Mouse (Mus musculus) midbrain, postnatal 0 days (tissue): Measurements from ENCODE around the gene Wbp4. TPM values are rescaled to one million over a fixed set of nuclear protein-coding genes. Genes with fewer than 3 reads are reported as not detected.
"Not testable (repeated sequence)": the region's sequence is repeated elsewhere in the genome, so short reads cannot be mapped to it uniquely, and the experiment has no call there.

Experiments
- ATAC-seq: fragments of 200-750 bp; cut with Nextera tagmentation; 2 replicates; pipeline ENCODE4 v1.8.0; 2017; ENCODE audit warnings: moderate number of reproducible peaks, mild to moderate bottlenecking, moderate TSS enrichment, moderate library complexity; ENCODE audit not compliant: low FRiP score
- DNase-seq: peaks from one replicate; pipeline ENCODE4 v3.0.0-alpha.2; 2015; ENCODE audit warnings: low spot score
- H3K27ac ChIP-seq: fragments of 300-500 bp; sonication (generic); 2 replicates; pipeline ENCODE4 v1.5.1; 2014; ENCODE audit warnings: low read depth, mild to moderate bottlenecking, low read length, mixed read lengths
- H3K27me3 ChIP-seq: fragments of 300-500 bp; sonication (generic); 2 replicates; pipeline ENCODE4 v1.6.1; 2014; ENCODE audit warnings: low read length, control low read depth, mixed read lengths; ENCODE audit not compliant: insufficient read depth
- H3K36me3 ChIP-seq: fragments of 300-500 bp; sonication (generic); 2 replicates; pipeline ENCODE4 v1.6.1; 2014; ENCODE audit warnings: low read length, control low read depth, mixed read lengths; ENCODE audit not compliant: insufficient read depth
- H3K4me1 ChIP-seq: fragments of 300-500 bp; sonication (generic); 2 replicates; pipeline ENCODE4 v1.6.1; 2014; ENCODE audit warnings: mild to moderate bottlenecking, control low read depth, antibody characterized with exemption, low read length, mixed read lengths; ENCODE audit not compliant: insufficient read depth
- H3K4me2 ChIP-seq: fragments of 300-500 bp; sonication (generic); 2 replicates; pipeline ENCODE4 v1.6.1; 2014; ENCODE audit warnings: low read depth, mild to moderate bottlenecking, low read length, mixed read lengths; ENCODE audit not compliant: poor library complexity, severe bottlenecking
- H3K4me3 ChIP-seq: fragments of 300-500 bp; sonication (generic); 2 replicates; pipeline ENCODE4 v1.5.1; 2014; ENCODE audit warnings: low read depth, mild to moderate bottlenecking, low read length, moderate library complexity
- H3K9ac ChIP-seq: fragments of 300-500 bp; sonication (generic); replicated peaks from 2 replicates; pipeline ENCODE4 v1.6.1; 2014; ENCODE audit warnings: mild to moderate bottlenecking, low read length, moderate library complexity, mixed read lengths; ENCODE audit not compliant: poor library complexity, severe bottlenecking
- H3K9me3 ChIP-seq: fragments of 300-500 bp; sonication (generic); 2 replicates; pipeline ENCODE4 v1.6.1; 2016; ENCODE audit warnings: low read length, control low read depth
- CTCF ChIP-seq: IDR thresholded peaks from 2 replicates; pipeline ENCODE4 v1.5.1; 2016; ENCODE audit warnings: antibody characterized with exemption, mild to moderate bottlenecking
- WGBS: fragments of 180-500 bp; shearing (Covaris S2); extraction: QIAGEN DNeasy Blood & Tissue Kit; methylation state at CpG from one replicate; pipeline ENCODE4 v1.1.7; 2014; 5-methylcytosine and 5-hydroxymethylcytosine counted together
- polyA plus RNA-seq: library from polyadenylated mRNA; unstranded; fragments of >200 nt; fragmentation: Nextera tagmentation; extraction: Ambion mirVana; gene quantifications from 2 replicates; pipeline ENCODE4 v1.2.1, GENCODE M21; 2015
- total RNA-seq: library from RNA; depleted of rRNA; stranded (reverse); fragments of >200 nt; gene quantifications from 2 replicates; pipeline ENCODE4 v1.2.3, GENCODE M21; 2014; rRNA removed

Wbp4 gene
- total RNA-seq (30.5 and 38.1 TPM in 2 replicates), polyA plus RNA-seq (51.6 and 54.2 TPM in 2 replicates)

- Histone ChIP-seq H3K9me3 (no peaks in the 10 kb centered on the region), H3K9ac (peak within 1 kb of the TSS; percentile 86), H3K4me2 (peak within 1 kb of the TSS; percentile 64), H3K4me1 (peaks cover 8% of the 10 kb centered on the region), H3K27ac (peak within 1 kb of the TSS; percentile 100), H3K27me3 (no peaks in the 10 kb centered on the region), H3K36me3 (peaks cover 3% of the 10 kb centered on the region; the same call in 1 of the 2 replicates), H3K4me3 (peak within 1 kb of the TSS; percentile 97)
- DNase-seq (peak; percentile 97), ATAC-seq (peak; percentile 94)
- under 1% methylated on average over 66 of the region's 86 CpGs for WGBS
- no peak for TF ChIP-seq CTCF
Measured at GRCm38 (mm10) chr14:79481339-79482151, at the start of gene Wbp4. TSS of gene Wbp4 (minus strand) at chr14:79481520.

GRCm38 (mm10) chr14:79530761-79531160 is 49.4 kb upstream of the Wbp4 start:
- Histone ChIP-seq H3K27ac (no peak overlapping the region), H3K4me1 (no peaks in the 10 kb centered on the region), H3K4me3 (no peak overlapping the region), H3K9me3 (no peaks in the 10 kb centered on the region), H3K9ac (no peak overlapping the region), H3K27me3 (no peaks in the 10 kb centered on the region), H3K36me3 (no peaks in the 10 kb centered on the region), H3K4me2 (no peak overlapping the region)
- whole genome bisulfite sequencing: 92% methylated on average over 6 of the region's 6 CpGs
- TF ChIP-seq CTCF: no peak
- no peak for ATAC-seq
- no peak for DNase-seq

GRCm38 (mm10) chr14:79529581-79530554 is 48.5 kb upstream of the Wbp4 start:
- Histone ChIP-seq H3K4me2 (no peak overlapping the region), H3K9me3 (no peaks in the 10 kb centered on the region), H3K4me3 (no peak overlapping the region), H3K27me3 (no peaks in the 10 kb centered on the region), H3K4me1 (no peaks in the 10 kb centered on the region), H3K9ac (no peak overlapping the region), H3K36me3 (no peaks in the 10 kb centered on the region), H3K27ac (no peak overlapping the region)
- TF ChIP-seq CTCF: no peak
- WGBS: 80% methylated on average over 10 of the region's 10 CpGs
- DNase-seq (no peak), ATAC-seq (no peak)

GRCm38 (mm10) chr14:79527704-79528103 is 46.4 kb upstream of the Wbp4 start:
- Histone ChIP-seq H3K27me3 (no peaks in the 10 kb centered on the region), H3K9me3 (no peaks in the 10 kb centered on the region), H3K27ac (no peak overlapping the region), H3K9ac (no peak overlapping the region), H3K4me3 (no peak overlapping the region), H3K4me1 (no peaks in the 10 kb centered on the region), H3K36me3 (no peaks in the 10 kb centered on the region), H3K4me2 (no peak overlapping the region)
- TF ChIP-seq CTCF: no peak
- WGBS: 75% methylated on average over 6 of the region's 6 CpGs
- ATAC-seq: no peak
- DNase-seq: no peak

GRCm38 (mm10) chr14:79526106-79526505 is 44.8 kb upstream of the Wbp4 start:
- WGBS: 92% methylated on average over 12 of the region's 12 CpGs
- H3K27me3 ChIP-seq, H3K4me2 ChIP-seq, H3K4me3 ChIP-seq, H3K9ac ChIP-seq, DNase-seq, ATAC-seq, H3K36me3 ChIP-seq, H3K9me3 ChIP-seq, H3K4me1 ChIP-seq, H3K27ac ChIP-seq: not testable (repeated sequence)
